Mouse (Mus musculus) forebrain, embryonic 16.5 days (tissue): ENCODE data around the gene Fam227b. TPM values are rescaled to one million over a fixed set of nuclear protein-coding genes. Genes with fewer than 3 reads are reported as not detected.
A peak's percentile ranks its signal among the peaks of the same experiment; 100 is the strongest.

ENCODE experiments used
- ATAC-seq: fragments of 200-750 bp; cut with Nextera tagmentation; 2 replicates; pipeline ENCODE4 v1.8.0; 2017; ENCODE audit warnings: mild to moderate bottlenecking, moderate library complexity
- H3K27ac ChIP-seq: fragments of 300-500 bp; sonication (generic); 2 replicates; pipeline ENCODE4 v1.5.1; 2014; ENCODE audit warnings: low read length, control low read depth
- H3K27me3 ChIP-seq: fragments of 300-500 bp; sonication (generic); replicated peaks from 2 replicates; pipeline ENCODE4 v1.6.1; 2014; ENCODE audit warnings: low read length; ENCODE audit not compliant: control insufficient read depth, insufficient read depth
- H3K36me3 ChIP-seq: fragments of 300-500 bp; sonication (generic); 2 replicates; pipeline ENCODE4 v1.6.1; 2014; ENCODE audit not compliant: control insufficient read depth, insufficient read depth
- H3K4me1 ChIP-seq: fragments of 300-500 bp; sonication (generic); replicated peaks from 2 replicates; pipeline ENCODE4 v1.6.1; 2014; ENCODE audit warnings: low read length; ENCODE audit not compliant: control insufficient read depth, insufficient read depth
- H3K4me2 ChIP-seq: fragments of 300-500 bp; sonication (generic); 2 replicates; pipeline ENCODE4 v1.6.1; 2014; ENCODE audit warnings: mild to moderate bottlenecking, low read length, control low read depth
- H3K4me3 ChIP-seq: fragments of 300-500 bp; sonication (generic); replicated peaks from 2 replicates; pipeline ENCODE4 v1.5.1; 2014; ENCODE audit warnings: mild to moderate bottlenecking, low read length, control low read depth
- H3K9ac ChIP-seq: fragments of 300-500 bp; sonication (generic); replicated peaks from 2 replicates; pipeline ENCODE4 v1.6.1; 2014; ENCODE audit warnings: low read depth, low read length, control low read depth
- H3K9me3 ChIP-seq: fragments of 300-500 bp; sonication (generic); 2 replicates; pipeline ENCODE4 v1.6.1; 2016; ENCODE audit warnings: low read length; ENCODE audit not compliant: control insufficient read depth
- WGBS: fragments of 180-500 bp; shearing (Covaris S2); extraction: QIAGEN DNeasy Blood & Tissue Kit; methylation state at CpG from one replicate; pipeline ENCODE4 v1.1.7; 2014; 5-methylcytosine and 5-hydroxymethylcytosine counted together
- polyA plus RNA-seq: library from polyadenylated mRNA; unstranded; fragments of >200 nt; fragmentation: Nextera tagmentation; extraction: Ambion mirVana; gene quantifications from 2 replicates; pipeline ENCODE4 v1.2.1, GENCODE M21; 2015

Fam227b gene
- polyA plus RNA-seq, result not detected in 2 replicates

GRCm38 (mm10) chr2:126151855-126152571 is at the start of gene Fam227b, which contains the start of gene Dtwd1:
Fam227b (minus strand) TSS chr2:126152004.
Dtwd1 (plus strand) TSS chr2:126152141.
- under 1% methylated on average over 57 of the region's 57 CpGs for WGBS
- Histone ChIP-seq H3K27me3 (no peaks in the 10 kb centered on the region), H3K27ac (peak within 1 kb of the TSS; percentile 83), H3K9me3 (no peaks in the 10 kb centered on the region), H3K9ac (peak within 1 kb of the TSS; percentile 92), H3K4me2 (peak within 1 kb of the TSS; percentile 72), H3K4me1 (no peaks in the 10 kb centered on the region), H3K36me3 (0 out of 2 replicates have a peak, but pooled peaks cover 2% of the 10 kb centered on the region), H3K4me3 (peak within 1 kb of the TSS; percentile 81)
- peak; percentile 99 for ATAC-seq

- Histone ChIP-seq H3K9ac (no peak overlapping the region), H3K27ac (no peak overlapping the region), H3K36me3 (no peaks in the 10 kb centered on the region), H3K4me2 (no peak overlapping the region), H3K9me3 (no peaks in the 10 kb centered on the region), H3K4me1 (no peaks in the 10 kb centered on the region), H3K4me3 (no peak overlapping the region), H3K27me3 (no peaks in the 10 kb centered on the region)
- 94% methylated on average over 3 of the region's 3 CpGs for WGBS
- no peak for ATAC-seq
Observed at GRCm38 (mm10) chr2:126198971-126199370, 47.2 kb upstream of the Fam227b start.

GRCm38 (mm10) chr2:126195631-126196356 is 44.0 kb upstream of the Fam227b start:
- Histone ChIP-seq H3K9ac (no peak overlapping the region), H3K4me2 (no peak overlapping the region), H3K27me3 (no peaks in the 10 kb centered on the region), H3K36me3 (no peaks in the 10 kb centered on the region), H3K4me3 (no peak overlapping the region), H3K4me1 (no peaks in the 10 kb centered on the region), H3K9me3 (no peaks in the 10 kb centered on the region), H3K27ac (no peak overlapping the region)
- 57% methylated on average over 12 of the region's 12 CpGs for WGBS
- ATAC-seq, result no peak

GRCm38 (mm10) chr2:126192129-126192528 is 40.3 kb upstream of the Fam227b start:
- Histone ChIP-seq H3K4me3 (no peak overlapping the region), H3K9ac (no peak overlapping the region), H3K4me2 (no peak overlapping the region), H3K36me3 (no peaks in the 10 kb centered on the region), H3K27ac (no peak overlapping the region), H3K4me1 (no peaks in the 10 kb centered on the region), H3K27me3 (no peaks in the 10 kb centered on the region), H3K9me3 (no peaks in the 10 kb centered on the region)
- ATAC-seq, result no peak
- 75% methylated on average over 2 of the region's 2 CpGs for WGBS

- Histone ChIP-seq H3K4me3 (no peak overlapping the region), H3K27ac (no peak overlapping the region), H3K36me3 (no peaks in the 10 kb centered on the region), H3K9ac (no peak overlapping the region), H3K27me3 (no peaks in the 10 kb centered on the region), H3K9me3 (no peaks in the 10 kb centered on the region), H3K4me2 (no peak overlapping the region), H3K4me1 (no peaks in the 10 kb centered on the region)
- 74% methylated on average over 4 of the region's 4 CpGs for WGBS
- ATAC-seq, result no peak
Observed at GRCm38 (mm10) chr2:126191306-126191705, 39.5 kb upstream of the Fam227b start.

GRCm38 (mm10) chr2:126171427-126171826 is 19.6 kb upstream of the Fam227b start:
- no peak for ATAC-seq
- 100% methylated on average over 1 of the region's 1 CpGs for WGBS

GRCm38 (mm10) chr2:126166848-126167617 is 15.2 kb upstream of the Fam227b start:
- no peak for ATAC-seq
- no peak overlapping the region for H3K9ac ChIP-seq
- H3K36me3 ChIP-seq, result peaks cover 8% of the 10 kb centered on the region; the same call in 1 of the 2 replicates
- no peaks in the 10 kb centered on the region for H3K4me1 ChIP-seq
- H3K9me3 ChIP-seq, result no peaks in the 10 kb centered on the region
- no peak overlapping the region for H3K4me3 ChIP-seq
- H3K27ac ChIP-seq, result no peak overlapping the region
- no peaks in the 10 kb centered on the region for H3K27me3 ChIP-seq
- 85% methylated on average over 8 of the region's 8 CpGs for WGBS
- H3K4me2 ChIP-seq, result no peak overlapping the region

More at GRCm38 (mm10) chr2:126171427-126171826, 19.6 kb upstream of the Fam227b start:
- no peaks in the 10 kb centered on the region for H3K36me3 ChIP-seq
- H3K4me1 ChIP-seq, result no peaks in the 10 kb centered on the region
- H3K4me3 ChIP-seq, result no peak overlapping the region
- H3K9me3 ChIP-seq, result no peaks in the 10 kb centered on the region
- H3K4me2 ChIP-seq, result no peak overlapping the region
- H3K27ac ChIP-seq, result no peak overlapping the region
- no peaks in the 10 kb centered on the region for H3K27me3 ChIP-seq
- H3K9ac ChIP-seq, result no peak overlapping the region

GRCm38 (mm10) chr2:126166335-126166734 is 14.5 kb upstream of the Fam227b start:
- Histone ChIP-seq H3K4me2 (no peak overlapping the region), H3K4me3 (no peak overlapping the region)
- no peak for ATAC-seq

More at GRCm38 (mm10) chr2:126166335-126166734, 14.5 kb upstream of the Fam227b start:
- no peaks in the 10 kb centered on the region for H3K9me3 ChIP-seq
- no peak overlapping the region for H3K9ac ChIP-seq
- H3K27ac ChIP-seq, result no peak overlapping the region
- H3K36me3 ChIP-seq, result peaks cover 11% of the 10 kb centered on the region; the same call in 1 of the 2 replicates
- H3K4me1 ChIP-seq, result no peaks in the 10 kb centered on the region
- H3K27me3 ChIP-seq, result no peaks in the 10 kb centered on the region
